Mouse (Mus musculus) heart, postnatal 36 days (tissue): Measurements from ENCODE around the gene Fgfr4. TPM values are rescaled to one million over a fixed set of nuclear protein-coding genes. Genes with fewer than 3 reads are reported as not detected.

Experiments used
- DNase-seq, 2 experiments: peaks; one replicate each; pipeline ENCODE4 v3.0.0; 2021 to 2022
- intact Hi-C: fragments of 180-260 bp; cut with DNase I; formaldehyde crosslinking; loops from one replicate; pipeline ENCODE4 v1.15.1; 2025
- total RNA-seq, 2 experiments: library from RNA; stranded (reverse); gene quantifications; 2 replicates each; pipeline ENCODE4 v1.2.3; 2021

The Fgfr4 gene
- total RNA-seq, result under 1 TPM; 0.36 to 0.73 TPM

DNA sequence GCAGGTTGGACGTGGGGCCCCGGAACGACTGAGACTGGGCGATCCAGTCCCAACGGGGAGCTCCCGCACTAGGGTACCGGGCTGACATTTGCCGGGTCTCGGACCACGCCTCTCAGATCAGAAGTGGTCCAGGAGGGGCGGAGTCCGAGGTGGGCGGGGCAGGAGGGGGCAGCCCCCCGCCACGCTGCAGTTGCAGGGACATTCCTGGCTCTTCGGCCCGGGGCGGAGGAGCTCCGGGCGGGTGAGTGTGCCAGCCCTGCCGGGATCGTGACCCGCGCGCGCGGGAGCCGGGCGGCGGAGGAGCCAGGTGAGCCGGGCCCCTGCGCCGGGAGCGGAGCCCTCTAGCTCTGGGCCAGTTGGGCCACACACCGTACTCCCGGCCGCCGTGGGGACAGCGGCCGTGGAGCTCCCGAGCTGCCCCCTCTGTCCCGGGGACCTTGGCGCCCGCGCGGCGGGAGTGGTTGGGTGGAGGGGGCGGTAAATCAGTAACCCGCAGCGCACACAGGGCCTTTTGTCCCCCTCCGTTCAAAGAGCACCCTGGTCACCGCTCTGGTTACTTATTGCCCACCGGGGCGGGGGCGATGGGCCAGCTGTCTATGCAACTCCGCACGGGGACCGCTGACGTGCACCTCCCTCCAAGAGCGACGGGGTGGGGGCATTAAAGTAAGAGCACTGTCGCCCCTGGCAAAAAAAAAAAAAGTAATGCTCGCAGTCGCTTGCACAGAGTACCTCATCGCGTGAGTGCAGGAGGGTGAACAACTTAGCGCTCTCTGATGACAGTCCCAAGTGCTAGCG is at the start of gene Fgfr4:
Gene Fgfr4 (plus strand): TSS at position 20 of the 795 bp plus-strand sequence.
- DNase-seq, result peak in 1 of 2 experiments; percentile 22

DNA sequence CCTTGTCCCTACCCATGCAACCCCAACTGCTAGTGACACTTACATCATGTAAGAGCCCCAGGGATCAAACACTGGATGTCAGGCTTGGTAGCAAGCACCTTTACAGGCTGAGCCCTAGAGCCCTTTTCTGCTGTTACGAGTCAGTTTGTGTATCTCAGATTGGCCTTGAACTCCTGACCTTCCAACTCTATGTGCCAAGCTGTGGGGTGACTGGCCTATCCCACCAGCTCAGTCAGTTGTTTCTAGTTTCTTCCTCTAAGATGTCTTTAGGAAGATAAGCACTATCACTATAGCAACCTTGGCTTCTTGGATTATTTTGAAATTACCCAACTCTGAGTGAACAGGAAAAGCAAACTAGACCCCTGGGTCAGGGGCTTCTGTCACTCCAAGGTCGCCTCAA is 49.1 kb upstream of the Fgfr4 start:
- no peak for DNase-seq
- intact Hi-C loops, result loop anchor here (10.0 kb wide), 1 partner anchor 221 kb away; the partner anchor contains the start of genes Mxd3, Prelid1 and Rab24

More for the DNA sequence above, at the start of gene Fgfr4:
- intact Hi-C loops, result no loop called here

DNA sequence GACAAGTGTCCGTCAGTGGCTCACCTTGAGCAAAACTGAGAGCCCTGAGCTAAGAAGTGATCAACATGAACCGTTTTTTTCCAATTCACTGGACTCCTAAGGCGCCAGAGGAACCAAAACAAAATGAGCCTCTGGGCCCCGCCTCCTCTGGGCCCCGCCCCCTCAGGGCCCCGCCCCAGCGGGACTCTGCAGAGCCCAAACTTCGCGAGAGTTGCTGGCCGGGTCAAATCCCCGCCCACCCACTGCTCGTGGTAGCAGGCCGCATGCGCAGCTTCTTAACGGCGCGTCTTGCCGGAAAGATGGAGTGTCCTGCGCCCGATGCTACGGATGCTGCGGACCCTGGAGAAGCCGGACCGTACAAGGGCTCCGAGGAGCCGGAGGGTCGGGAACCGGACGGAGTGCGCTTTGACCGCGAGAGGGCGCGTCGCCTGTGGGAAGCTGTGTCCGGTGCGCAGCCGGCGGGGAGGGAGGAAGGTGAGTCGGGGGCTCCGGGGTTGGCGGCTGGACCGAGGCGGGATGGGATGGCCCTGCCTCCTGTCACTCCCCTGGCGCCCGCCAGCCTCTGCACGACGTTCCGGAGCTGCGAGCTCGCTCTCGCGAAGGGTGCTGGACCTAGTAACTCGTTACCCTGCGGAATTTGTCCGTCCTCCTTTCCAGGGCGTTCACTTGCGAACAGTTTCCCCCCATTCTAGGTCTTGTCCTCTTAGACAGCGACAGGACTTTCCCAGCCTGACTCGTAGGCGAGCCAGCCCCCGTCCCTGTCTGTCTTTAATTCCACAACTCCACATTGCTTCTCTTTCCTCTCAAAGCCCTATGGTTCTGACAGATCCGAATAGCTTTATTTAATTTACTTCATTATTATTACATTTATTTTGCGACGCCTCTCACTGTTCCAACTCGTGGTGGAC is 47.1 kb upstream of the Fgfr4 start, which contains the start of gene Zfp346:
Gene Zfp346 (plus strand): TSS at position 267 of the 908 bp plus-strand sequence.
- intact Hi-C loops, result loop anchor here (2.0 to 10.0 kb wide), 2 partner anchors 74 to 220 kb away; partner anchors contain the start of genes Mxd3, Prelid1 and Rab24
- peak; percentile 97 to 98 for DNase-seq

DNA sequence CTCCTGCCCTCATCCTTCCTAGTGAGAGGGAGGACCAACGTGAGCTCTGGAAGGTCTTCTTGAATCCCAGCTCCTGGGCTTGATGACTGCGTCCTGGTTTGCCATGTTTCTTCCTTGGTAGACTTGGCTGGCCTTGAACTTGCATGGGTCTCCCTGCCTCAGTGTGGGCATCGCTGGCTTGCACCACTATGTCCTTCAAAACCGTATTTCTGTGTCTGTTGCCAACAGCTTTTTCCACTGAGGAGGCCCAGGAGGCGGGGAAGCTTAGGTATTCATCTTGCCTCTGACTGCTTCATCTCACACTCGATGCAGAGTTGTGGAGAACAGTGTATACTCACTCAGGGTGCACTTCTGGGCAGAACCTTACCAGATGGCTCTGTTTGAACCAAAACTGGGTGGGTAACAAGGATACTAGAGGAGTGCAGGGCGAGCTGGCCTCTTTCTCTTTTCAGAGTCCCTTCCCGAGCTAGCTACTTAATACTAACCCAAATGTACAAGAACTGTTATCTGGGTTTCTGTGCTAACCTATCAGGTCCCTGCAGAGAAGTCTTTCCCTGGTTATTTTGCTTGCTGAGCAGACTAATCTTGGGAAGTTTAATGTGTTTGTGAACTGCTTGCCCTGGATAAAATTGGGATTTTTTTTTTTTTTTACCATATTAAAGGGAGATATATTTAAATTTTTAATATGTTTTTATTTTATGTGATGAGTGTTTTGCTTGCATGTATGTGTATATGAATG is 46.3 kb upstream of the Fgfr4 start:
- intact Hi-C loops, result loop anchor here (2.0 to 10.0 kb wide), 2 partner anchors 73 to 219 kb away; partner anchors contain the start of genes Mxd3, Prelid1 and Rab24
- DNase-seq, result peak; percentile 13 to 23

DNA sequence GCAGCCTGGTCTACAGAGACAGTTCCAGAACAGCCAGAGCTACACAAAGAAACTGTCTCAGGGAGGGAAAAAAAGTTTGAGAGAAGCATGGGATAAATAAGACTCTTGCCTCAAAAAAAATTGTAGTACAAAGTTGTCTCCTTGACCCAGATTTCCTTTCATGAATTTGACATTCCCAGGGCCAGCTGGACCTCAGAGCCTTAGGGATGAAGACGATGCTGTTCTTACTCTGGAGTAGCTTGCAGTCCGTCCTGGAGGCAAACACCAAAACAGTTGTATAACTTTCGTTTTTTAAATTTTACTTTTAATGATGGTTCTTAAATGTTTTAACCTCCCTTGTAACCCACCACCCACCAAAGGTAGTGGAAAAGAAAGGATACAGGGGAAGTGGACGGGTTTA is 45.3 kb upstream of the Fgfr4 start:
- no peak for DNase-seq
- intact Hi-C loops, result loop anchor here (10.0 kb wide), 1 partner anchor 218 kb away; the partner anchor contains the start of genes Mxd3, Prelid1 and Rab24

DNA sequence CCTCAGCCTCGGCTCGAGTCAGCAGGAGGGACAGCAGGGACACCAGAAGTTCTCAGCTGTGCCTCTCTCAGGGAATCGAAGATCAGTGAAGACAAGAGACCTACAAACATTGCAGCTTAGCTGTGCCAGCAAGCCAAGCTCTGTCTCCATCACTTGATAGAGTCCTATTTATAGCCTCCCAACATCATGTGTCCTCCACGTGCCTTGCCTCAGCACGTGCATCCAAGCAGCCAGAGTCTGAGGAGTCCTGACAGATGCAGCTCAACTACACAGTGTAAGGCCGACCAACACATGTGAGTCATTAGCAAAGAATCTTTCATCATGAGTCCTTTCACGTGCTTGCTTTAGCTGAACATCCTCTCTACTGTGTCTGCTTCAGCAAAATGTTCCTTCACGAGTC is 44.7 kb upstream of the Fgfr4 start:
- intact Hi-C loops, result loop anchor here (10.0 kb wide), 1 partner anchor 217 kb away; the partner anchor contains the start of genes Mxd3, Prelid1 and Rab24
- DNase-seq, result peak; percentile 63 to 67

DNA sequence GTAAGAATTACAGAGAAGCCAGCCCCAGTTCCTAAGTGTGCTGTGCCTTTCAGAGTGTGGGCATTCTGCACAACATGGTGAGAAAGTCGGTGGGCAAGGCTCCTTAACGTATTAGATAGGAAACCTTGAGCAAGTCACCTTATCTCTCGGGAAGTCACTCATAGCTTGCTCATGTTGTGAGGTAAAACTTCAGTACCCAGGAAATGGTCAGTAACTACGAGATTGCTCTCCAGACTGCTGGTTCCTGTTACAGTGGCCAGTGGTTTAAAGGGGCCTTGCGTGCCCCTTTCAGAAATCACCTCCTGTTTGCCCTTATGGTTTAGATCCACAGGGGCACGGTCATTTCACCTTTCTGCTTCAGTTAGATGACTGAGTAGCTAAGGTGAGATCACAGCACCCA is 38.1 kb upstream of the Fgfr4 start:
- no peak for DNase-seq
- intact Hi-C loops, result no loop called here

DNA sequence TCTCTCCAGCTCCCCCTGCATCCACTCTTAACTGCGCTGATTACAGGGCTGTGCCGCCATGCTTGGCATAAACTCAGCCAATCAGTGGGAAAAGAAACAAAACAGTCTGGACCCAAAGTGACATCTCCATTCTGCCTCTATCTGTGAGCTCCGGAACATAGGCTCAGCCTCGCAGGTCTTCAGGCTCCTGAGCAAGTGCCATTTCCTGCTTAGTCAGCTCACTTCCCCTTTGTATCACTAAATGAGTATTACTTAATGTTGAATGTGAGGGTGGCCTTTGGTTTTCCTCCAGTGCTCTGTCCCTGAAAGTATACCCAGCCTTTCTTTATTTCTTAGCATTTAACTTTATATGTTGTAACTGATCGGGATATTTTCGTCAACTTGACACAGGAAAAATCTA is 27.5 kb upstream of the Fgfr4 start:
- intact Hi-C loops, result no loop called here

DNA sequence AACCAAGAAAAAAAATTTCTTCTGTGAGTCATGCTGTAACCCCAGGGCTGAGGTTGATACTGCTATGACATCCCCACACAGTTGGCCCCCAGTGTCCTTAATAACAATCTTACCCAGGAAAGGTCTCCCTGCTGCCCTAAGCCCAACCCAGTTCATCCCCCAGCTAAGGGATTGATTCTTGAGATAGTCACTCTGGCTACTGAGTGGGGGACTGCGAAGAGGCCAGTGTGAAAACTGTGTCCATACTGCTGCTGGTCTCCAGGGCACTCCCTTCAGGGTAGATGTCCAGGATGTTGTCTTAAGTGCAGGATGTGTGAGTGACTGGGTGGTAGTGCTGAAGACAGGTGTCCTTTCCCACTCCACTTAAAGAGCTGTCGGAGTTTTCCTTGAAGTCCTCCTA is 19.0 kb upstream of the Fgfr4 start, which contains the start of gene Gm17617:
Gene Gm17617 (minus strand): TSS at position 101 of the 400 bp plus-strand sequence.
- intact Hi-C loops, result no loop called here

More for the DNA sequence above, 27.5 kb upstream of the Fgfr4 start:
- DNase-seq, result no peak

DNA sequence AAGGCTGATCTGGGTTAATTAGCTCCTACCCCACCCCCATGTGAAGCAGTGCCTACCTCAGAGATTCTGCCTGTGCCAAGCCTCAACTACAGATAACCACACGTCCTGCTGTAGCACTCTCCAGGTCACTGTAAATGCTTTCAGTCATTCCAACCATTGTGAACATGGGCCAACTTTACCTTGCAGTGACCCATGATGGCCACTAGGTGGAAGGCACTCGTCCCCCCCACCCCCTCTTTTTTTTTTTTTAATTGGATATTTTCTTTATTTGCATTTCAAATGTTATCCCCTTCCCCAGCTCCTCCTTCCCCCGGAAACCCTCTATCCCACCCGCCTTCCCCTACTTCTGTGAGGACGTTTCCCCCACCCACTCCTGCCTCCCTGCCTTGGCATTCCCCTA is 17.1 kb upstream of the Fgfr4 start:
- intact Hi-C loops, result loop anchor here (1.0 kb wide), 1 partner anchor 43 kb away; no protein-coding TSS in a partner anchor
- DNase-seq, result peak; percentile 9 to 18

More for the DNA sequence above, 19.0 kb upstream of the Fgfr4 start, which contains the start of gene Gm17617:
- no peak for DNase-seq

DNA sequence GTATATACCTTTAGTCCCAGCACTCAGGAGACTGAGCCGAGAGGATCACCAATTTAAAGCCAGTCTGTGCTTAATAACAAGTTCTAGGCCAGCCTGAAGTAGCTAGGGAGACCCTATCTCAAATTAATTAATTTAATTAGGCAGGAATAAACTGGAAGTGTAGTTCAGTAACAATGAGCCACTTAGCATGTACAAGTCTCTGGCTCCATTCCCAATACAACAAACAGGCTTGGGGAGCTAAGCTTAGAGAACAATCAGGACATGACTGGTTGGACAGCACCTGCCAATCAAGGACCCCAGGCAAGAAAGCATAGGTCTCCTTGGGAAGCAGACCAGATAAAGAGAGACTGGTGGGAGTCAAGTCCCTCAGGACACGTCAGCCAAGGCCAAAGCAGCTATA is 12.2 kb upstream of the Fgfr4 start:
- no peak for DNase-seq
- intact Hi-C loops, result no loop called here

DNA sequence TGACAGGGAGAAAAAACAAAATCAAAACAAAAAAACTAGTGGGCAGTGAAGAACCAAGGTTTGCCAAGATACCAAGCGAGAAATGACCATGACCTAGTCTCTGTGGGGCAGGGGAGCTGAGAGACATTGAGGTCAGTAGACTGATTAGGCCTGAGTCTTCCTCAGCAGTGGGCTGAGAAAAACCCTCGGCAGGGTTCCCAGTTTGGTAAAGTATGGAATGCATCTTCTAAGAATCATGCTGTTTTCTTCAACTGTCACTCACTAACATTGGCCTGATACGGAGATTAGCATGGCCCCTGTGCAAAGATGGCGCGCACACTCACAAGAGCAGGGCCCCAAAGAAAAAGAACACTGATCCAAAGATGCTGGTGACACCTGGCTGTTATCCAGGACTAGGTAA is 1.5 kb downstream of the Fgfr4 start:
- intact Hi-C loops, result no loop called here
- DNase-seq, result no peak

DNA sequence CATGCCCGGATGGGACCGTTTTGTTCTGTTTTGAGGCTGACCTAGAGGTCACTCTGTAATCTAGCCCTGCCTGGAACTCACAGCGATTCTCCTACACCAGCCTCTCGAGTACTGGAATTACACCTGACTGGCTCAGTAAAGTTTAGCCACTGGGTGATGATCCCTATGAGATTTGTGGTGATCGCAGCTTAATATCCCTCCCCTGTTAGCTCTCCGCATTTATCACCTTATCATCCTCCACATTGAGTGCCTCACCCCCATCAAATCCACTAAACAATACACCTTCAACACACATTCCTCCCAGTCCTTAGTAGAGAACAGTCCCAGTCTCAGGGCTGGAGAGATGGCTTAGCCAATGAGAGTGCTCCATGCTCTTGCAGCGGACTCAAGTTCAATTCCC is 9.9 kb downstream of the Fgfr4 start:
- intact Hi-C loops, result no loop called here
- no peak for DNase-seq

DNA sequence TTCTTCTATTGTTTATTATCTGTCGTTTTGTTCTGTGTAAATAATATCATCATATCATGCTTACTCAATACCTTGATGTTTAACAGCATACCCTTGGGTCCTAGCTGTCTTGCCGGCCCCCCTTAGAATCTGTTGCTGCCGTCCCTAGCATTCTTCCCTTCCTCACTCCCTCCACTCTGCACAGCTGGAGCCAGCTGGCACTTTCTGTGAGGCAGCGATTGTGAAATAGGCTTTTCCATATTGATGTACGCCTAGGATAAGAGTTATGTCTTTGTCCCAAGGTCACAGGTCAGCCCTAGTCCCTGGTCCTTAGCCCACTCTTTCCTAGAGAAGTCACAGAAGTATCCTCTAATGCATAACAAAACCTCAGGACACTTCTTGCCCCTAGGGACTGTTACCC is 11.1 kb downstream of the Fgfr4 start:
- intact Hi-C loops, result no loop called here
- peak in 1 of 2 experiments; percentile 15 for DNase-seq

DNA sequence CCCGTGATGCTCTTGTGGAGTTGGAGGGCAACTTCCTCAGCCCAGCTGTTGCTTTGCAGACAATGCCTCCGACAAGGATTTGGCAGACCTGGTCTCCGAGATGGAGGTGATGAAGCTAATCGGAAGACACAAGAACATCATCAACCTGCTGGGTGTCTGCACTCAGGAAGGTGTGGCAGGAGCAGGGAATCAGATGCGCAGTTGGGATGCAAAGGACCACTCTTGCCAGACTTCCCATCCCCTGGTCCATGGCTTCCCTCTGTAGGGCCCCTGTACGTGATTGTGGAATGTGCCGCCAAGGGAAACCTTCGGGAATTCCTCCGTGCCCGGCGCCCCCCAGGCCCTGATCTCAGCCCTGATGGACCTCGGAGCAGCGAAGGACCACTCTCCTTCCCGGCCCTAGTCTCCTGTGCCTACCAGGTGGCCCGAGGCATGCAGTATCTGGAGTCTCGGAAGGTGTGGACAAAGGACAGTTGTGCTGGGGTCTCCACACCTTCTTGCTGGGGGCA is 13.4 kb downstream of the Fgfr4 start:
- intact Hi-C loops, result no loop called here
- no peak for DNase-seq

DNA sequence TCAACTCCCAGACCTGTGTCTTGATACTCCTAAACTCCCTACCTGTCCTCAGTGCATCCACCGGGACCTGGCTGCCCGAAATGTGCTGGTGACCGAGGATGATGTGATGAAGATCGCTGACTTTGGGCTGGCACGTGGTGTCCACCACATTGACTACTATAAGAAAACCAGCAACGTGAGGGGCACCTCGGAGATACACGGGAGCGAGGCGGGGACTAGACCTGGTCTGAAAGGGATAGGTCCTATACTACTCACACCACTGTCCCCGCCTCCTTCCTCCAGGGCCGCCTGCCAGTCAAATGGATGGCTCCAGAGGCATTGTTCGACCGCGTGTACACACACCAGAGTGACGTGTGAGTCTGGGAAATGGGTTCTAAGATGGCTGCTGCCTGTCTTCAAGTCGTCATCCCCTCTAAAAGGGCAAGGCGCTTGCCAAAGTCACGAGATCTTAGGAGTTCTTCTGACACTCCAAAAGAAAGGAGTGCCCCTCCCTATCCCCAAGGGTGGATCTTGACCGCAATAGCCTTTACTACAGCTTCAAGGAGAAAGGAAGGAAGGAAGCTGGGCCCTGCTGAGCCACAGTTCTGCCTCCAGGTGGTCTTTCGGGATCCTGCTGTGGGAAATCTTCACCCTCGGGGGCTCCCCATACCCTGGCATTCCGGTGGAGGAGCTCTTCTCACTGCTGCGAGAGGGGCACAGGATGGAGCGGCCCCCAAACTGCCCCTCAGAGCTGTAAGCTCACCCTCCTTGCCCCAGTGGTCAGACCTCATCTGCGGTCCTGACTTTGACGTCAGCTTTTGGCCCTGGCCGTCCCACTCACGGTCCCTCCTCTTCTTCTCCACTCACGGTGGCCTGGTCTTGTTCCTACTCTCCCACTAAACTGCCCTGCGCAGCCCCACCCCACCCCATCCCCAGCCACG is 14.6 kb downstream of the Fgfr4 start:
- intact Hi-C loops, result no loop called here
- no peak for DNase-seq

DNA sequence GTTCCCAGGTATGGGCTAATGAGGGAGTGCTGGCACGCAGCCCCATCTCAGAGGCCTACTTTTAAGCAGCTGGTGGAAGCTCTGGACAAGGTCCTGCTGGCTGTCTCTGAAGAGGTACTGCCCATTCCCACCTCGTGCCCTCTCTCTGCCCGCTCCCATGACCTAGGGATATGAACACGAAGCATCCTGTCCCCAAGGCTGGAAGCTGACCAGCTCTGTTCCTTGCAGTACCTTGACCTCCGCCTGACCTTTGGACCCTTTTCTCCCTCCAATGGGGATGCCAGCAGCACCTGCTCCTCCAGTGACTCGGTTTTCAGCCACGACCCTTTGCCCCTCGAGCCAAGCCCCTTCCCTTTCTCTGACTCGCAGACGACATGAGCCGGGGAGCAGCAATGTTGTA is 15.4 kb downstream of the Fgfr4 start:
- no peak for DNase-seq
- intact Hi-C loops, result no loop called here

DNA sequence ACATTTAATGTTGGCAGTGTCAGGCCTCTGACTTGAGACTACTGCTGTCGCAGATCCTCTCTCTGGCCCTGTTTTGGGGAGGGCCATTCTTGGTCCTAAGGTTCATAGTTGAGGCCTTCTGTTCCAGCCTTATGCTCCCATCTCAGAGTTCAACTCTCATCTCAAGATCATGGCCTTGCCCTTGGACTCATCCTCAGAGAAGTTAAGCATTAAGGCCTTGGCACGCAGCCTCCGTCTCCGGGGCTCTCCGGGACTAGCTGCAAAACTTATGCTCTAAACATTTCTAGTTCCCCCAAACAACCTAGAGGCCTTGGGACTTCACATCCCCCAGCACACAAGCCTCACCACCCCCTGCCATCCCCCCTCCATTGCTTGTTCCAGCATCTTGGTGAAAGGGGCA is 15.8 kb downstream of the Fgfr4 start:
- intact Hi-C loops, result no loop called here

DNA sequence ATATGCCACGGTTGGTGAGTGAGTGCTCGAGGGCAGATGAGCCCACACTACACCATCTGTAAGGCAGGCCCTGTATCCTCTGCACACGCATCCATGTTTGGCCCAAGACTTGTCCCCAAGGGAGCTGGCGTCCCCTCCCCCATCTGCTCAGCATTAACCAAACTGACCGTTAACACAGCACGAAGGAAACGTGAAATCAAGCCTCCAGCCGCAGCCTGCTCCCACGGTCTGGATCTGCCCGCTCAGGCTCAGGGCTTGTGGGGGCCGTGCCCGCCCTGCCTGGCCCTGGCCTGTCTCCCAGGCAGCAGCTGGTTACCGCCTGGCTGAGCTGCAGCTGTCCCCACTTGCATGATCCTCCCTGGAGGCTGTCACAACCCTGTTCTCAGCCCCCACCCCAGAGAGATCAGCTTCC is 16.5 kb downstream of the Fgfr4 start:
- DNase-seq, result peak; percentile 57 to 62
- intact Hi-C loops, result no loop called here

More for the DNA sequence above, 15.8 kb downstream of the Fgfr4 start:
- DNase-seq, result no peak
